Mouse (Mus musculus) CH12.LX (cell line): Measurements from ENCODE around the gene Bpifb9b. TPM values are rescaled to one million over a fixed set of nuclear protein-coding genes. Genes with fewer than 3 reads are reported as not detected.
A peak's percentile ranks its signal among the peaks of the same experiment; 100 is the strongest.
"Not testable (repeated sequence)": the region's sequence is repeated elsewhere in the genome, so short reads cannot be mapped to it uniquely, and the experiment has no call there.

ENCODE experiments used
- DNase-seq: peaks from one replicate; pipeline ENCODE4 v3.0.0-alpha.2; 2013; ENCODE audit errors: extremely low read depth
- H3K27ac ChIP-seq: 2 replicates; pipeline ENCODE4 v1.5.1; 2012; ENCODE audit warnings: low read depth, mild to moderate bottlenecking, control low read depth, moderate library complexity; ENCODE audit not compliant: insufficient read depth
- H3K27me3 ChIP-seq: replicated peaks from 2 replicates; pipeline ENCODE3; 2012; ENCODE audit warnings: inconsistent platforms
- H3K36me3 ChIP-seq, 2 experiments: replicated peaks in 1 of 2; 2 replicates each; pipeline versions ENCODE3 to v1.6.1; 2012; ENCODE audit warnings: inconsistent platforms in 1 of 2, low read length in 1 of 2, mild to moderate bottlenecking in 1 of 2, mixed read lengths in 1 of 2, moderate library complexity in 1 of 2; ENCODE audit not compliant: control insufficient read depth in 1 of 2, insufficient read depth in 1 of 2
- H3K4me1 ChIP-seq, 2 experiments: 2 replicates each; pipeline ENCODE4 v1.6.1; 2012; ENCODE audit warnings: inconsistent platforms in 1 of 2, moderate library complexity in 1 of 2; ENCODE audit not compliant: insufficient read depth in 2 of 2, control insufficient read depth in 1 of 2
- H3K4me2 ChIP-seq: 2 replicates; pipeline ENCODE4 v1.6.1; 2012; ENCODE audit warnings: low read depth, mild to moderate bottlenecking, control low read depth; ENCODE audit not compliant: poor library complexity, insufficient read depth, severe bottlenecking
- H3K4me3 ChIP-seq, 3 experiments: fragments of 150-350 bp in 1 of 3; sonication (generic) in 1 of 3; replicated peaks in 1 of 3; 2 replicates each; pipeline versions ENCODE3 to v1.5.1; 2011 to 2012; ENCODE audit warnings: low read depth in 2 of 3, low read length in 2 of 3, mild to moderate bottlenecking in 2 of 3, moderate library complexity in 2 of 3, control low read depth in 1 of 3, improper control_type of control experiment in 1 of 3, inconsistent platforms in 1 of 3, mixed read lengths in 1 of 3; ENCODE audit not compliant: poor library complexity in 1 of 3
- H3K79me2 ChIP-seq: replicated peaks from 2 replicates; pipeline ENCODE4 v1.6.1; 2012; ENCODE audit warnings: mild to moderate bottlenecking, moderate library complexity; ENCODE audit not compliant: control insufficient read depth, poor library complexity, insufficient read depth, severe bottlenecking; ENCODE audit errors: extremely low read depth
- H3K9ac ChIP-seq: 2 replicates; pipeline ENCODE4 v1.6.1; 2012; ENCODE audit warnings: low read depth, mild to moderate bottlenecking, control low read depth, moderate library complexity; ENCODE audit not compliant: insufficient read depth
- H3K9me3 ChIP-seq: replicated peaks from 2 replicates; pipeline ENCODE3; 2012; ENCODE audit warnings: low read length, inconsistent platforms, mixed read lengths
- BHLHE40 ChIP-seq: IDR thresholded peaks from 2 replicates; pipeline ENCODE4 v1.6.1; 2011; ENCODE audit warnings: mild to moderate bottlenecking, low read depth, low read length, improper control_type of control experiment
- CTCF ChIP-seq, 2 experiments: IDR thresholded peaks in 1 of 2; conservative IDR thresholded peaks in 1 of 2; 2 replicates each; pipeline ENCODE4 v1.5.1; 2011 to 2012; ENCODE audit warnings: low read depth in 2 of 2, low read length in 2 of 2, improper control_type of control experiment in 1 of 2, inconsistent platforms in 1 of 2, mild to moderate bottlenecking in 1 of 2, moderate library complexity in 1 of 2
- ELF1 ChIP-seq: IDR thresholded peaks from 2 replicates; pipeline ENCODE4 v1.6.1; 2014; ENCODE audit warnings: low read depth, mild to moderate bottlenecking, inconsistent platforms, low read length, improper control_type of control experiment
- EP300 ChIP-seq: IDR thresholded peaks from 2 replicates; pipeline ENCODE4 v1.6.1; 2011; ENCODE audit warnings: low read length, improper control_type of control experiment
- ETS1 ChIP-seq: conservative IDR thresholded peaks from 2 replicates; pipeline ENCODE4 v1.6.1; 2012; ENCODE audit warnings: low read depth, mild to moderate bottlenecking, inconsistent platforms, low read length, improper control_type of control experiment, moderate library complexity
- HCFC1 ChIP-seq: IDR thresholded peaks from 2 replicates; pipeline ENCODE4 v1.6.1; 2012; ENCODE audit warnings: low read depth, mild to moderate bottlenecking, inconsistent platforms, low read length, improper control_type of control experiment
- JUN ChIP-seq: IDR thresholded peaks from 2 replicates; pipeline ENCODE4 v1.6.1; 2011; ENCODE audit warnings: low read depth, mild to moderate bottlenecking, low read length, improper control_type of control experiment, moderate library complexity; ENCODE audit not compliant: insufficient read depth
- JUND ChIP-seq: conservative IDR thresholded peaks from 2 replicates; pipeline ENCODE4 v1.6.1; 2011; ENCODE audit warnings: low read depth, low read length, improper control_type of control experiment
- MAX ChIP-seq: IDR thresholded peaks from 2 replicates; pipeline ENCODE4 v1.6.1; 2011; ENCODE audit warnings: low read length, improper control_type of control experiment
- MXI1 ChIP-seq: IDR thresholded peaks from 2 replicates; pipeline ENCODE4 v1.6.1; 2011; ENCODE audit warnings: mild to moderate bottlenecking, low read depth, low read length, improper control_type of control experiment
- MYC ChIP-seq: IDR thresholded peaks from 2 replicates; pipeline ENCODE4 v1.6.1; 2011; ENCODE audit warnings: low read depth, mild to moderate bottlenecking, improper control_type of control experiment, low read length
- POLR2A ChIP-seq: IDR thresholded peaks from 2 replicates; pipeline ENCODE4 v1.6.1; 2011; ENCODE audit warnings: low read depth, mild to moderate bottlenecking, improper control_type of control experiment, low read length
- RAD21 ChIP-seq: IDR thresholded peaks from 2 replicates; pipeline ENCODE4 v1.6.1; 2011; ENCODE audit warnings: low read depth, mild to moderate bottlenecking, low read length, improper control_type of control experiment, moderate library complexity
- RCOR1 ChIP-seq: conservative IDR thresholded peaks from 2 replicates; pipeline ENCODE4 v1.6.1; 2012; ENCODE audit warnings: low read depth, mild to moderate bottlenecking, inconsistent platforms, low read length, improper control_type of control experiment
- SMC3 ChIP-seq: IDR thresholded peaks from 2 replicates; pipeline ENCODE4 v1.6.1; 2011; ENCODE audit warnings: low read depth, low read length, improper control_type of control experiment
- TBP ChIP-seq: conservative IDR thresholded peaks from 2 replicates; pipeline ENCODE4 v1.6.1; 2011; ENCODE audit warnings: low read depth, low read length, improper control_type of control experiment
- USF1 ChIP-seq: IDR thresholded peaks from 2 replicates; pipeline ENCODE4 v1.6.1; 2014; ENCODE audit warnings: low read depth, mild to moderate bottlenecking, inconsistent platforms, low read length, improper control_type of control experiment
- ZMIZ1 ChIP-seq: IDR thresholded peaks from 2 replicates; pipeline ENCODE4 v1.6.1; 2012; ENCODE audit warnings: low read depth, mild to moderate bottlenecking, inconsistent platforms, low read length, improper control_type of control experiment
- ZNF384 ChIP-seq: IDR thresholded peaks from 2 replicates; pipeline ENCODE4 v1.6.1; 2012; ENCODE audit warnings: low read depth, low read length, improper control_type of control experiment, inconsistent platforms
- dilution Hi-C: fragments of 300-500 bp; cut with MboI; formaldehyde crosslinking; loops from 2 replicates; pipeline ENCODE4 v1.14.3; 2020; ENCODE audit warnings: low sequenced_read_pairs; ENCODE audit not compliant: extremely low pct_unique_long_range_greater_than_20kb, extremely low pct_ligation_motif_present
- in situ Hi-C: fragments of 300-500 bp; cut with MboI; formaldehyde crosslinking; loops from 3 replicates; pipeline ENCODE4 v1.14.3; 2019; ENCODE audit warnings: low sequenced_read_pairs, low pct_ligation_motif_present, low pct_unique_long_range_greater_than_20kb, mixed read lengths
- polyA plus RNA-seq: library from polyadenylated mRNA; unstranded; fragments of >175 nt; gene quantifications from 2 replicates; pipeline ENCODE4 v1.2.1, GENCODE M21; 2012; ENCODE audit warnings: low read depth; ENCODE audit not compliant: insufficient read length
- total RNA-seq, 2 experiments: library from RNA; depleted of rRNA; stranded (reverse); fragments of 300-350 nt in 1 of 2; fragments of >200 nt in 1 of 2; gene quantifications; 2 replicates each; pipeline ENCODE4 v1.2.3; 2012 to 2014

The Bpifb9b gene
- total and polyA plus RNA-seq, 3 experiments, result not detected

- TF ChIP-seq HCFC1, result no peak
- TF ChIP-seq ELF1, result no peak
- no peak for TF ChIP-seq USF1
- peak; percentile 75 to 99 for TF ChIP-seq CTCF (conservative IDR thresholded peaks at IDR 0.05 in 1 of 2, IDR thresholded peaks at IDR 0.05 in 1 of 2; ENCODE audit: low read depth in 2 of 2, low read length in 2 of 2)
- no peak for TF ChIP-seq ZNF384
- TF ChIP-seq ETS1, result no peak
- TF ChIP-seq SMC3, result peak; percentile 75
- no peak for TF ChIP-seq MXI1
- no peak for TF ChIP-seq EP300
- no peak for TF ChIP-seq MAX
- no peak for TF ChIP-seq JUND
- TF ChIP-seq TBP, result no peak
Measured at GRCm38 (mm10) chr2:154300496-154300895, 6.5 kb upstream of the Bpifb9b start (continued).

DNA sequence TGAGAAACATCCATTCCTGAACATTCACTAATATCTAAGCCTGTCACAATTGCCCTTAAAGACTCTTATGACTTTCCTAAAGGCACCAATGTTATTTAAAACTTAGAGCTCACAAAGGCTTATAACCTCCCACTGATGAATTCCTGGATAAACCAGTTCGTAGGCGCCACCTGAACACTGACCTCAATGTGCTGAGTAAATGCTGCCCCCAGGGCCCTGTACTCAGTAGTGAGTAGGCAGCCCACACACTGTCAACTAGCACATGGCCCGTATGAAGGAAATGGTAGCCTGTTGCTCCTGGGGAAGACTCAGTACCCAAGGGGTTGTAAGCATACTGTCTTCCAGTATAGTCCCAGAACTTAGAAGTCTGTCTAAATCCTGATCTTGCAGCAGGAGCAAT, 5.3 kb upstream of the Bpifb9b start:
- in situ Hi-C loops (no loop called here), dilution Hi-C loops (no loop called here)
- no peak overlapping the region for H3K4me2 ChIP-seq
- H3K27me3 ChIP-seq, result peaks cover 35% of the 10 kb centered on the region
- no peak for DNase-seq
- H3K79me2 ChIP-seq, result no peaks in the 10 kb centered on the region
- no peaks in the 10 kb centered on the region for H3K9me3 ChIP-seq
- no peaks in the 10 kb centered on the region for H3K4me1 ChIP-seq
- H3K9ac ChIP-seq, result no peak overlapping the region
- no peaks in the 10 kb centered on the region for H3K36me3 ChIP-seq
- TF ChIP-seq RCOR1 (no peak), ETS1 (no peak), BHLHE40 (no peak), MXI1 (no peak), ZMIZ1 (no peak), RAD21 (no peak), POLR2A (no peak), USF1 (no peak), JUN (no peak), MYC (no peak)
- H3K4me3 ChIP-seq, result no peak overlapping the region
- H3K27ac ChIP-seq, result no peak overlapping the region

DNA sequence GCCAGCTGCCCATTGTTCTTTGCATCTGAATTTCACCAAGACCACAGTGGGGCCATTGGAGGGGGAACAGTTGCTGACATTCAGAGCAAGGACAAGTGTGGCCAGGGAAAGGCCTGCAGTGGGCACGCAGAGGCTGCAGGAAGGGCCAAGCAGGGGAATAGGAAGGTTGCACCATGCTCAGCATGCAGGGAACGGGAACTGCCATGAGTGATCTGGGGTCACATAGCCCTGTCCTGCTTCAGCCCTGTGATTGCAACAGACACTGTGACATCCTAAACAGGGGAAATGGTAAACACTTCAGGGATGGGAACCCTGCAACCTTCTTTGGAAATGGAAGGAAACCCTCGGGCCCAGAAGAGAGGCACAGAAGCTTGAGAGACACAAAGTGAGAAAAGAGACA, 2.4 kb upstream of the Bpifb9b start:
- in situ Hi-C loops, H3K4me1 ChIP-seq, H3K79me2 ChIP-seq, DNase-seq, dilution Hi-C loops, H3K4me2 ChIP-seq, H3K9me3 ChIP-seq, H3K27ac ChIP-seq, H3K4me3 ChIP-seq, H3K36me3 ChIP-seq, H3K9ac ChIP-seq: not testable (repeated sequence)
- peaks cover 25% of the 10 kb centered on the region for H3K27me3 ChIP-seq

GRCm38 (mm10) chr2:154313771-154314170, 6.7 kb downstream of the Bpifb9b start:
- H3K27ac ChIP-seq, H3K4me2 ChIP-seq, H3K36me3 ChIP-seq, H3K27me3 ChIP-seq, H3K79me2 ChIP-seq, DNase-seq, in situ Hi-C loops, dilution Hi-C loops, H3K9ac ChIP-seq, H3K4me1 ChIP-seq, H3K4me3 ChIP-seq, H3K9me3 ChIP-seq: not testable (repeated sequence)
